In genomic region chr4:141134031-141134441, GRCm38 (mm10) we compare ENCODE assay signal across 10 mouse cellular contexts. TPM values are rescaled to one million over a fixed set of nuclear protein-coding genes. Genes with fewer than 3 reads are reported as not detected.
A peak's percentile ranks its signal among the peaks of the same experiment; 100 is the strongest.
DNase-seq lines count a peak whose midpoint lies in the region; ATAC-seq lines count a peak whose summit lies in the region.
"Had no signal": no experiment of that assay in that cellular context is flagged by ENCODE, and none has a peak within 500 bp of the region (broad histone marks: within the 10 kb centered on the region; RNA-seq: fewer than 3 reads in every experiment).

No protein-coding gene starts in this region.

- H3K4me1 ChIP-seq in heart, embryonic 10.5 days, result peaks cover 78% of the 10 kb centered on the region
- H3K4me1 ChIP-seq in hindbrain, embryonic 16.5 days (ENCODE audit: control insufficient read depth, insufficient read depth, low read depth, low read length), result peaks cover 53% of the 10 kb centered on the region
- H3K4me1 ChIP-seq in liver, embryonic 16.5 days (ENCODE audit: control insufficient read depth, low read depth, low read length), result peaks cover 44% of the 10 kb centered on the region

- ATAC-seq in hindbrain, embryonic 16.5 days, result peak; percentile 50
- peak; percentile 31; the same call in 1 of the 2 replicates for ATAC-seq in liver, embryonic 16.5 days (ENCODE audit: low read depth)
- ATAC-seq in cerebellum, adult (ENCODE audit: insufficient number of reproducible peaks, low FRiP score, low TSS enrichment), result no peak

- H3K4me3 ChIP-seq in heart, embryonic 10.5 days, result no peak overlapping the region
- H3K4me3 ChIP-seq in hindbrain, embryonic 16.5 days (ENCODE audit: low read length), result no peak overlapping the region
- H3K4me3 ChIP-seq in liver, embryonic 16.5 days (ENCODE audit: low read depth, low read length), result peak overlapping the region; percentile 29

- no peak for DNase-seq in heart, embryonic 10.5 days (ENCODE audit: low spot score)
- DNase-seq in heart, postnatal 36 days, result no peak
- peak; percentile 12 for DNase-seq in brain, adult 2 months (ENCODE audit: low read depth, low spot score)
- DNase-seq in spleen, postnatal 10 days (ENCODE audit: low spot score in 2 of 2), result no peak
- DNase-seq in thymus, postnatal 25 days, result no peak

- H3K4me2 ChIP-seq in hindbrain, embryonic 16.5 days (ENCODE audit: low read length), result no peak overlapping the region
- H3K4me2 ChIP-seq in liver, embryonic 16.5 days (ENCODE audit: low read depth, low read length), result peak overlapping the region; percentile 45; the same call in 1 of the 2 replicates

- no peak overlapping the region for H3K9ac ChIP-seq in hindbrain, embryonic 16.5 days (ENCODE audit: low read depth, low read length)
- H3K9ac ChIP-seq in liver, embryonic 16.5 days (ENCODE audit: low read depth, low read length), result 0 out of 2 replicates have a peak overlapping the region, but pooled peaks have one; percentile 20

- 54% methylated on average over 8 of the region's 8 CpGs for WGBS in heart, embryonic 10.5 days
- 14% methylated on average over 8 of the region's 8 CpGs for WGBS in hindbrain, embryonic 16.5 days
- WGBS in liver, embryonic 16.5 days (ENCODE audit: insufficient replicate concordance), result 65% methylated on average over 8 of the region's 8 CpGs

- H3K9me3 ChIP-seq in heart, embryonic 10.5 days, result no peaks in the 10 kb centered on the region
- no peaks in the 10 kb centered on the region for H3K9me3 ChIP-seq in hindbrain, embryonic 16.5 days (ENCODE audit: control insufficient read depth, low read length)
- H3K9me3 ChIP-seq in liver, embryonic 16.5 days (replicated peaks; ENCODE audit: control insufficient read depth, low read length), result no peaks in the 10 kb centered on the region

- intact Hi-C loops in heart, postnatal 36 days (cut with DNase I), result loop anchor here (10.0 kb wide), 1 partner anchor 169 kb away; the partner anchor contains the start of gene Sdhb

- H3K27ac ChIP-seq in heart, embryonic 10.5 days, result peak overlapping the region; percentile 62; the same call in 1 of the 2 replicates
- peak overlapping the region; percentile 57 for H3K27ac ChIP-seq in hindbrain, embryonic 16.5 days (ENCODE audit: low read depth, low read length)
- H3K27ac ChIP-seq in liver, embryonic 16.5 days (ENCODE audit: low read length), result peak overlapping the region; percentile 62

- peaks cover 12% of the 10 kb centered on the region for H3K36me3 ChIP-seq in heart, embryonic 10.5 days
- no peaks in the 10 kb centered on the region for H3K36me3 ChIP-seq in hindbrain, embryonic 16.5 days (ENCODE audit: control insufficient read depth, insufficient read depth, low read length)
- no peaks in the 10 kb centered on the region for H3K36me3 ChIP-seq in liver, embryonic 16.5 days (ENCODE audit: control insufficient read depth, insufficient read depth)

- H3K27me3 ChIP-seq in heart, embryonic 10.5 days (ENCODE audit: insufficient read depth, poor library complexity, severe bottlenecking), result no peaks in the 10 kb centered on the region
- no peaks in the 10 kb centered on the region for H3K27me3 ChIP-seq in hindbrain, embryonic 16.5 days (replicated peaks; ENCODE audit: control insufficient read depth, insufficient read depth, low read length)
- no peaks in the 10 kb centered on the region for H3K27me3 ChIP-seq in liver, embryonic 16.5 days (ENCODE audit: control insufficient read depth, insufficient read depth, low read depth, low read length)

RNA-seq across cellular contexts. Expression of gene Szrd1, which starts 5.5 kb away (rescaled TPM):
- polyA plus RNA-seq in heart, embryonic 10.5 days (2016; fragmentation: Nextera tagmentation; extraction: Ambion mirVana), result 36.6 and 39.0 TPM in 2 replicates
- 10 to 100 TPM; 91.0 to 93.7 TPM for total RNA-seq in heart, postnatal 36 days (2021)
- 22.4 and 23.9 TPM in 2 replicates for polyA plus RNA-seq in hindbrain, embryonic 16.5 days (2015; fragmentation: Nextera tagmentation; extraction: Ambion mirVana)
- polyA plus RNA-seq in liver, embryonic 16.5 days (2015; fragmentation: Nextera tagmentation; extraction: Ambion mirVana), result 18.1 and 19.1 TPM in 2 replicates

RNA-seq across cellular contexts. Expression of gene Fbxo42, which starts 13.7 kb away (rescaled TPM):
- 16.3 and 21.8 TPM in 2 replicates for polyA plus RNA-seq in heart, embryonic 10.5 days (2016; fragmentation: Nextera tagmentation; extraction: Ambion mirVana)
- total RNA-seq in heart, postnatal 36 days (2021), result 10 to 100 TPM; 11.4 to 11.8 TPM
- 20.4 and 24.8 TPM in 2 replicates for polyA plus RNA-seq in hindbrain, embryonic 16.5 days (2015; fragmentation: Nextera tagmentation; extraction: Ambion mirVana)
- 16.3 and 18.0 TPM in 2 replicates for polyA plus RNA-seq in liver, embryonic 16.5 days (2015; fragmentation: Nextera tagmentation; extraction: Ambion mirVana)

RNA-seq across cellular contexts. Expression of gene Spata21, which starts 45.9 kb away (rescaled TPM):
- 0.05 TPM in 1 of 2 replicates, not detected in the other for polyA plus RNA-seq in heart, embryonic 10.5 days (2016; fragmentation: Nextera tagmentation; extraction: Ambion mirVana)
- not detected for total RNA-seq in heart, postnatal 36 days (2021)
- polyA plus RNA-seq in hindbrain, embryonic 16.5 days (2015; fragmentation: Nextera tagmentation; extraction: Ambion mirVana), result 0.60 and 1.0 TPM in 2 replicates
- not detected in 2 replicates for polyA plus RNA-seq in liver, embryonic 16.5 days (2015; fragmentation: Nextera tagmentation; extraction: Ambion mirVana)
- total RNA-seq: common myeloid progenitor, adult 5-6 weeks; megakaryocyte progenitor cell, adult 5-6 weeks had no signal

RNA-seq across cellular contexts. Expression of gene Necap2, which starts 55.9 kb away (rescaled TPM):
- polyA plus RNA-seq in heart, embryonic 10.5 days (2016; fragmentation: Nextera tagmentation; extraction: Ambion mirVana), result 41.9 and 53.4 TPM in 2 replicates
- total RNA-seq in heart, postnatal 36 days (2021), result 10 to 100 TPM; 17.2 to 18.1 TPM
- polyA plus RNA-seq in hindbrain, embryonic 16.5 days (2015; fragmentation: Nextera tagmentation; extraction: Ambion mirVana), result 54.0 and 55.5 TPM in 2 replicates
- 87.5 and 93.3 TPM in 2 replicates for polyA plus RNA-seq in liver, embryonic 16.5 days (2015; fragmentation: Nextera tagmentation; extraction: Ambion mirVana)
